Mouse (Mus musculus): ENCODE measurements around the gene Ttc30a2. TPM values are rescaled to one million over a fixed set of nuclear protein-coding genes. Genes with fewer than 3 reads are reported as not detected.
"Not testable (repeated sequence)": the region's sequence is repeated elsewhere in the genome, so short reads cannot be mapped to it uniquely, and the experiment has no call there.

Ttc30a2 gene
- polyA plus RNA-seq (2014; fragmentation: Nextera tagmentation; extraction: Ambion mirVana) = 1.2 and 1.8 TPM in 2 replicates

GRCm38 (mm10) chr2:75977752-75978368 is at the start of gene Ttc30a2:
Ttc30a2 (minus strand) TSS chr2:75978170.
- H3K36me3 ChIP-seq (ENCODE audit: control insufficient read depth, insufficient read depth, low read length); H3K27ac ChIP-seq (ENCODE audit: low read depth, low read length); H3K4me2 ChIP-seq (ENCODE audit: low read depth, low read length); H3K9ac ChIP-seq (replicated peaks; ENCODE audit: low read depth, low read length); H3K27me3 ChIP-seq (ENCODE audit: control insufficient read depth, insufficient read depth, low read length); H3K4me1 ChIP-seq (ENCODE audit: control insufficient read depth, insufficient read depth, low read length); H3K9me3 ChIP-seq (ENCODE audit: control insufficient read depth, low read length); H3K4me3 ChIP-seq (ENCODE audit: low read depth, low read length): not testable (repeated sequence)
- ATAC-seq (ENCODE audit: low read depth) = peak; percentile 50
- 21% methylated on average over 14 of the region's 24 CpGs for WGBS

DNA sequence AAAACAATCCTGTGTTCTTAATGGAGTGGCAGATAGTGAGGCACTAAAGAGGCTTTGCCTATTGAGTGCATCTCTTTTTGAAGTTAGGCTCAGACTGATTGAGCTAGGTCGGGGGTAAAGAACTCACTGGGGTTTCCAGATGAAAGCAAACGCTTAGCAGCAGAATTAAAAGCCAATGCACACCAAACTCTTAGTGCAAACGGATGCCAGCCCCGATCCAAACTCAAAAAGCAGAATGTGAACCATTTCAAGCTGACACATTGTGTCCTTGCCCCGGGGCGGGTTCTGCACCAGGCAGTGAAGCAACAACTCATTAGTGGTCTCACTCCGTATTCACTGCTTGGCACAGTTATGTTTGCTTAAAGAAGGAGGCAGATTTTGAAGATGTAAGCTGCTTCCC is 38.9 kb upstream of the Ttc30a2 start:
- H3K36me3 ChIP-seq (ENCODE audit: control insufficient read depth, insufficient read depth, low read length) = no peaks in the 10 kb centered on the region
- no peak overlapping the region for H3K9ac ChIP-seq (replicated peaks; ENCODE audit: low read depth, low read length)
- ATAC-seq (ENCODE audit: low read depth) = no peak
- peaks cover 6% of the 10 kb centered on the region; the same call in 1 of the 2 replicates for H3K4me1 ChIP-seq (ENCODE audit: control insufficient read depth, insufficient read depth, low read length)
- WGBS = 3% methylated on average over 7 of the region's 7 CpGs
- H3K27ac ChIP-seq (ENCODE audit: low read depth, low read length) = no peak overlapping the region
- no peak overlapping the region for H3K4me3 ChIP-seq (ENCODE audit: low read depth, low read length)
- H3K27me3 ChIP-seq (ENCODE audit: control insufficient read depth, insufficient read depth, low read length) = no peaks in the 10 kb centered on the region
- H3K9me3 ChIP-seq (ENCODE audit: control insufficient read depth, low read length) = no peaks in the 10 kb centered on the region
- H3K4me2 ChIP-seq (ENCODE audit: low read depth, low read length) = no peak overlapping the region

DNA sequence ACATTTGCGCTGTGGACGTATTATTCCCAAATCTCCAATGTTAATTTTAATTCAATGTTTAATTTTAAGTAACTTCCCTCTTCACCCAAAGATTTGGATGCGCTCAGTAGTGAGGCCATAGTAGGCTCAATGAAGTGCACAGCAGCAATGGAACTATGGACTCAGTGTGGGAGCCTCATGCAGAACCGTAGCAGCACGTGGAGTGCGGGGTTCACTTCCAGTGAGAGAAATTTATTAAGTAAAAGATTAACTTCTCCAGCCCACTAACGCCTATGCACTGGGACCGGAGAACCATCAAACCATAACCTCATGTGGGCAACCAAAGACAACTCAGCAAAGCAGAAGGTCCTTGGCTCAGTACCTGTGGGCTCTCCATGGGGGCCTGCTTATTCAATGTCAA is 38.2 kb upstream of the Ttc30a2 start:
- 82% methylated on average over 8 of the region's 8 CpGs for WGBS
- no peaks in the 10 kb centered on the region for H3K36me3 ChIP-seq (ENCODE audit: control insufficient read depth, insufficient read depth, low read length)
- H3K4me2 ChIP-seq (ENCODE audit: low read depth, low read length) = no peak overlapping the region
- ATAC-seq (ENCODE audit: low read depth) = no peak
- H3K27ac ChIP-seq (ENCODE audit: low read depth, low read length) = no peak overlapping the region
- H3K27me3 ChIP-seq (ENCODE audit: control insufficient read depth, insufficient read depth, low read length) = no peaks in the 10 kb centered on the region
- H3K4me1 ChIP-seq (ENCODE audit: control insufficient read depth, insufficient read depth, low read length) = peaks cover 6% of the 10 kb centered on the region; the same call in 1 of the 2 replicates
- no peak overlapping the region for H3K9ac ChIP-seq (replicated peaks; ENCODE audit: low read depth, low read length)
- no peak overlapping the region for H3K4me3 ChIP-seq (ENCODE audit: low read depth, low read length)
- H3K9me3 ChIP-seq (ENCODE audit: control insufficient read depth, low read length) = no peaks in the 10 kb centered on the region

- WGBS = 96% methylated on average over 7 of the region's 7 CpGs
- no peaks in the 10 kb centered on the region for H3K9me3 ChIP-seq (ENCODE audit: control insufficient read depth, low read length)
- peaks cover 6% of the 10 kb centered on the region; the same call in 1 of the 2 replicates for H3K4me1 ChIP-seq (ENCODE audit: control insufficient read depth, insufficient read depth, low read length)
- ATAC-seq (ENCODE audit: low read depth) = no peak
- no peaks in the 10 kb centered on the region for H3K27me3 ChIP-seq (ENCODE audit: control insufficient read depth, insufficient read depth, low read length)
- no peaks in the 10 kb centered on the region for H3K36me3 ChIP-seq (ENCODE audit: control insufficient read depth, insufficient read depth, low read length)
- no peak overlapping the region for H3K4me2 ChIP-seq (ENCODE audit: low read depth, low read length)
- no peak overlapping the region for H3K9ac ChIP-seq (replicated peaks; ENCODE audit: low read depth, low read length)
- H3K4me3 ChIP-seq (ENCODE audit: low read depth, low read length) = no peak overlapping the region
- no peak overlapping the region for H3K27ac ChIP-seq (ENCODE audit: low read depth, low read length)
These were observed 37.5 kb upstream of the Ttc30a2 start for GRCm38 (mm10) chr2:76015460-76015859.

DNA sequence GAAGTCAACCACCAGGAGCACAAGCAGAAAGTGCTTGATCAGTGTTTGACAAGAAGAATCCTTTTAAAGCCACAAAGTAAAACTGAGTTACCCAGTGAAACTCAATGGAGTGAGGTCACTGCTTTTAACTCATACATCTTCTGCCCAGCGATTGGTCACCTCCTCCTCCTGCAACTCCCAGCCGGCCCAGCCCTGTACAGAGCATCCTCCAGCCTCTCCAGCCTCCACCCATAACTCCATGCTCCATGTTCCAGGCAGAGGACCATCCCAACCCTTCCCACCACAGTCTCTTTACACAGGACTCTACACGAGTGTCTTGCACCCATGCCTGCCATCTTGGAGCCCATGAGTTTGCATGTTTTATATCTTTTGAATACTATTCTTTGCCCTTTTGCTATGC is 36.7 kb upstream of the Ttc30a2 start:
- Histone ChIP-seq H3K27ac (ENCODE audit: low read depth, low read length) (no peak overlapping the region), H3K9ac (replicated peaks; ENCODE audit: low read depth, low read length) (no peak overlapping the region), H3K4me2 (ENCODE audit: low read depth, low read length) (no peak overlapping the region), H3K27me3 (ENCODE audit: control insufficient read depth, insufficient read depth, low read length) (no peaks in the 10 kb centered on the region), H3K36me3 (ENCODE audit: control insufficient read depth, insufficient read depth, low read length) (no peaks in the 10 kb centered on the region), H3K4me3 (ENCODE audit: low read depth, low read length) (no peak overlapping the region), H3K9me3 (ENCODE audit: control insufficient read depth, low read length) (no peaks in the 10 kb centered on the region), H3K4me1 (ENCODE audit: control insufficient read depth, insufficient read depth, low read length) (peaks cover 6% of the 10 kb centered on the region; the same call in 1 of the 2 replicates)
- WGBS = 81% methylated on average over 3 of the region's 3 CpGs
- ATAC-seq (ENCODE audit: low read depth) = no peak

GRCm38 (mm10) chr2:76006194-76006593 is 28.2 kb upstream of the Ttc30a2 start:
- Histone ChIP-seq H3K27me3 (ENCODE audit: control insufficient read depth, insufficient read depth, low read length) (no peaks in the 10 kb centered on the region), H3K9ac (replicated peaks; ENCODE audit: low read depth, low read length) (no peak overlapping the region), H3K4me2 (ENCODE audit: low read depth, low read length) (no peak overlapping the region), H3K9me3 (ENCODE audit: control insufficient read depth, low read length) (no peaks in the 10 kb centered on the region), H3K4me1 (ENCODE audit: control insufficient read depth, insufficient read depth, low read length) (no peaks in the 10 kb centered on the region), H3K4me3 (ENCODE audit: low read depth, low read length) (no peak overlapping the region), H3K27ac (ENCODE audit: low read depth, low read length) (no peak overlapping the region), H3K36me3 (ENCODE audit: control insufficient read depth, insufficient read depth, low read length) (no peaks in the 10 kb centered on the region)
- WGBS = 13% methylated on average over 4 of the region's 4 CpGs
- ATAC-seq (ENCODE audit: low read depth) = no peak

DNA sequence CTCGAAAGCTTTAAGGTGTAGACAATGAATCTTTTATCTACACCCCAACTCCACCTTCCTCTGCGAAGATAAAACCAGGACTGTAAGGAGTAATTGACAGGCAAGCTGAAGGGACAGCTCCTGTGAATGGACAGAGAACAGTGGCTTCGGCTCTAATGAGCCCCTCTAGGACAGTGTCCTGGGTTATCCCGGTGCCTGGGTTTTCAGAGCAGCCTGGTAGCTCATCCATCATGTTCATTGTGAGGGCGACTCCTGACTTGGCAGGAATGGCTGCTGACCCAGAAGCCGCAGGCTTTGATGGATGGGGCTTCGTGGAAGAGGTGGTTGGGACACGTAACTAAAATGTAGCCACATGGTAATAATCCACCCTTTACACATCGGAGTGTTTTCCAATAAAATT is 24.9 kb upstream of the Ttc30a2 start:
- H3K4me1 ChIP-seq (ENCODE audit: control insufficient read depth, insufficient read depth, low read length) = no peaks in the 10 kb centered on the region
- 16% methylated on average over 9 of the region's 9 CpGs for WGBS
- no peak overlapping the region for H3K4me3 ChIP-seq (ENCODE audit: low read depth, low read length)
- H3K9me3 ChIP-seq (ENCODE audit: control insufficient read depth, low read length) = no peaks in the 10 kb centered on the region
- H3K36me3 ChIP-seq (ENCODE audit: control insufficient read depth, insufficient read depth, low read length) = no peaks in the 10 kb centered on the region
- no peak for ATAC-seq (ENCODE audit: low read depth)
- no peak overlapping the region for H3K27ac ChIP-seq (ENCODE audit: low read depth, low read length)
- H3K9ac ChIP-seq (replicated peaks; ENCODE audit: low read depth, low read length) = no peak overlapping the region
- no peaks in the 10 kb centered on the region for H3K27me3 ChIP-seq (ENCODE audit: control insufficient read depth, insufficient read depth, low read length)
- no peak overlapping the region for H3K4me2 ChIP-seq (ENCODE audit: low read depth, low read length)

- H3K4me1 ChIP-seq (ENCODE audit: control insufficient read depth, insufficient read depth, low read length) = no peaks in the 10 kb centered on the region
- H3K9ac ChIP-seq (replicated peaks; ENCODE audit: low read depth, low read length) = no peak overlapping the region
- no peaks in the 10 kb centered on the region for H3K27me3 ChIP-seq (ENCODE audit: control insufficient read depth, insufficient read depth, low read length)
- no peak for ATAC-seq (ENCODE audit: low read depth)
- WGBS = 47% methylated on average over 8 of the region's 8 CpGs
- H3K27ac ChIP-seq (ENCODE audit: low read depth, low read length) = no peak overlapping the region
- H3K4me3 ChIP-seq (ENCODE audit: low read depth, low read length) = no peak overlapping the region
- no peaks in the 10 kb centered on the region for H3K9me3 ChIP-seq (ENCODE audit: control insufficient read depth, low read length)
- no peak overlapping the region for H3K4me2 ChIP-seq (ENCODE audit: low read depth, low read length)
- no peaks in the 10 kb centered on the region for H3K36me3 ChIP-seq (ENCODE audit: control insufficient read depth, insufficient read depth, low read length)
These were observed 23.4 kb upstream of the Ttc30a2 start for GRCm38 (mm10) chr2:76001392-76001791.

GRCm38 (mm10) chr2:75999636-76000035 is 21.7 kb upstream of the Ttc30a2 start:
- Histone ChIP-seq H3K27ac (ENCODE audit: low read depth, low read length) (no peak overlapping the region), H3K9me3 (ENCODE audit: control insufficient read depth, low read length) (no peaks in the 10 kb centered on the region), H3K27me3 (ENCODE audit: control insufficient read depth, insufficient read depth, low read length) (no peaks in the 10 kb centered on the region), H3K9ac (replicated peaks; ENCODE audit: low read depth, low read length) (no peak overlapping the region), H3K4me1 (ENCODE audit: control insufficient read depth, insufficient read depth, low read length) (no peaks in the 10 kb centered on the region), H3K4me3 (ENCODE audit: low read depth, low read length) (no peak overlapping the region), H3K4me2 (ENCODE audit: low read depth, low read length) (no peak overlapping the region), H3K36me3 (ENCODE audit: control insufficient read depth, insufficient read depth, low read length) (no peaks in the 10 kb centered on the region)
- ATAC-seq (ENCODE audit: low read depth) = no peak
- whole genome bisulfite sequencing = 24% methylated on average over 12 of the region's 12 CpGs

Measured in neural tube, embryonic 14.5 days (tissue).